ENCODE assay signal across 19 mouse cellular contexts in genomic region chr4:85273452-85273851, GRCm38 (mm10).
A peak's percentile ranks its signal among the peaks of the same experiment; 100 is the strongest.
DNase-seq lines count a peak whose midpoint lies in the region; ATAC-seq and TF ChIP-seq lines count a peak whose summit lies in the region.
"Had no signal": no experiment of that assay in that cellular context is flagged by ENCODE, and none has a peak within 500 bp of the region (broad histone marks: within the 10 kb centered on the region; RNA-seq: fewer than 3 reads in every experiment).

No protein-coding gene starts in this region.

- no peak overlapping the region for H3K4me3 ChIP-seq in hindbrain, postnatal 0 days (ENCODE audit: low read length)
- H3K4me3 ChIP-seq in hindbrain, embryonic 11.5 days (ENCODE audit: low read depth, low read length), result no peak overlapping the region
- no peak overlapping the region for H3K4me3 ChIP-seq in lung, embryonic 14.5 days (ENCODE audit: low read depth, low read length)
- no peak overlapping the region for H3K4me3 ChIP-seq in stomach, postnatal 0 days (ENCODE audit: low read depth, low read length)
- H3K4me3 ChIP-seq: embryonic facial prominence, embryonic 15.5 days; hindbrain, embryonic 15.5 days; limb, embryonic 12.5 days; liver, embryonic 12.5 days; lung, embryonic 15.5 days; midbrain, embryonic 12.5 days had no signal

- no peaks in the 10 kb centered on the region for H3K27me3 ChIP-seq in hindbrain, postnatal 0 days (ENCODE audit: insufficient read depth, low read length)
- H3K27me3 ChIP-seq in hindbrain, embryonic 11.5 days (ENCODE audit: control insufficient read depth, insufficient read depth, low read length), result no peaks in the 10 kb centered on the region
- H3K27me3 ChIP-seq in lung, embryonic 14.5 days (ENCODE audit: insufficient read depth, low read length), result no peaks in the 10 kb centered on the region
- H3K27me3 ChIP-seq in stomach, postnatal 0 days (ENCODE audit: control insufficient read depth, insufficient read depth, low read length), result no peaks in the 10 kb centered on the region
- H3K27me3 ChIP-seq: embryonic facial prominence, embryonic 15.5 days; hindbrain, embryonic 15.5 days; limb, embryonic 12.5 days; liver, embryonic 12.5 days; lung, embryonic 15.5 days; midbrain, embryonic 12.5 days had no signal

- no peak overlapping the region for H3K4me2 ChIP-seq in hindbrain, postnatal 0 days (ENCODE audit: low read depth, low read length)
- H3K4me2 ChIP-seq in hindbrain, embryonic 11.5 days (replicated peaks; ENCODE audit: low read depth, low read length), result no peak overlapping the region
- no peak overlapping the region for H3K4me2 ChIP-seq in lung, embryonic 14.5 days
- H3K4me2 ChIP-seq in stomach, postnatal 0 days (replicated peaks; ENCODE audit: low read depth), result no peak overlapping the region
- H3K4me2 ChIP-seq: embryonic facial prominence, embryonic 15.5 days; heart, embryonic 11.5 days; hindbrain, embryonic 15.5 days; limb, embryonic 12.5 days; liver, embryonic 12.5 days; lung, embryonic 15.5 days; midbrain, embryonic 12.5 days had no signal

- H3K36me3 ChIP-seq in hindbrain, postnatal 0 days (ENCODE audit: insufficient read depth, low read length), result no peaks in the 10 kb centered on the region
- no peaks in the 10 kb centered on the region for H3K36me3 ChIP-seq in hindbrain, embryonic 11.5 days (ENCODE audit: control insufficient read depth, insufficient read depth, low read length)
- H3K36me3 ChIP-seq in lung, embryonic 14.5 days (ENCODE audit: insufficient read depth), result no peaks in the 10 kb centered on the region
- no peaks in the 10 kb centered on the region for H3K36me3 ChIP-seq in stomach, postnatal 0 days (ENCODE audit: control insufficient read depth, insufficient read depth, low read length)
- H3K36me3 ChIP-seq: embryonic facial prominence, embryonic 15.5 days; G1E; hindbrain, embryonic 15.5 days; limb, embryonic 12.5 days; liver, embryonic 12.5 days; lung, embryonic 15.5 days; midbrain, embryonic 12.5 days had no signal

- WGBS in hindbrain, postnatal 0 days, result 44% methylated on average over 3 of the region's 3 CpGs
- 80% methylated on average over 3 of the region's 3 CpGs for WGBS in hindbrain, embryonic 11.5 days
- WGBS in lung, embryonic 14.5 days, result 75% methylated on average over 3 of the region's 3 CpGs
- whole genome bisulfite sequencing in stomach, postnatal 0 days, result 75% methylated on average over 3 of the region's 3 CpGs

- peak; percentile 21 to 40 for DNase-seq in adrenal gland, postnatal 36 days
- no peak for DNase-seq in adrenal gland, adult 18-20 months (ENCODE audit: low spot score in 2 of 2)
- DNase-seq in hindbrain, postnatal 0 days (ENCODE audit: low spot score), result peak; percentile 31
- DNase-seq in hindbrain, embryonic 11.5 days (ENCODE audit: low spot score), result no peak
- no peak for DNase-seq in lung, embryonic 14.5 days
- no peak for DNase-seq in lung, postnatal 36 days
- no peak for DNase-seq in stomach, postnatal 0 days (ENCODE audit: low spot score)
- DNase-seq: heart, postnatal 10 days; kidney, adult 18-20 months; kidney, postnatal 10 days; thymus, postnatal 36 days had no signal

- no peak for TF ChIP-seq EP300 in stomach, postnatal 0 days (optimal IDR thresholded peaks at IDR 0.05)

- peak; percentile 74; the same call in 1 of the 2 replicates for ATAC-seq in hindbrain, postnatal 0 days
- ATAC-seq in hindbrain, embryonic 11.5 days (ENCODE audit: low FRiP score), result no peak
- ATAC-seq in lung, embryonic 14.5 days (ENCODE audit: insufficient read depth), result no peak
- ATAC-seq in stomach, postnatal 0 days (ENCODE audit: low FRiP score, low TSS enrichment), result no peak
- ATAC-seq: liver, embryonic 12.5 days had no signal

- no peaks in the 10 kb centered on the region; the same call in none of the 2 replicates for H3K4me1 ChIP-seq in hindbrain, postnatal 0 days (ENCODE audit: insufficient read depth, low read length)
- H3K4me1 ChIP-seq in hindbrain, embryonic 11.5 days (replicated peaks; ENCODE audit: control insufficient read depth, insufficient read depth, low read length), result no peaks in the 10 kb centered on the region
- H3K4me1 ChIP-seq in lung, embryonic 14.5 days (ENCODE audit: insufficient read depth), result no peaks in the 10 kb centered on the region
- no peaks in the 10 kb centered on the region for H3K4me1 ChIP-seq in stomach, postnatal 0 days (replicated peaks; ENCODE audit: control insufficient read depth, insufficient read depth)
- H3K4me1 ChIP-seq: embryonic facial prominence, embryonic 15.5 days; limb, embryonic 12.5 days; liver, embryonic 12.5 days; lung, embryonic 15.5 days had no signal

- H3K9ac ChIP-seq in hindbrain, postnatal 0 days (replicated peaks; ENCODE audit: low read length), result no peak overlapping the region
- no peak overlapping the region for H3K9ac ChIP-seq in hindbrain, embryonic 11.5 days (ENCODE audit: low read depth, low read length)
- H3K9ac ChIP-seq in lung, embryonic 14.5 days, result no peak overlapping the region
- H3K9ac ChIP-seq in stomach, postnatal 0 days (ENCODE audit: low read length), result no peak overlapping the region
- H3K9ac ChIP-seq: embryonic facial prominence, embryonic 15.5 days; hindbrain, embryonic 15.5 days; limb, embryonic 12.5 days; liver, embryonic 12.5 days; lung, embryonic 15.5 days; midbrain, embryonic 12.5 days had no signal

- H3K27ac ChIP-seq in hindbrain, postnatal 0 days, result 0 out of 2 replicates have a peak overlapping the region, but pooled peaks have one; percentile 42
- no peak overlapping the region for H3K27ac ChIP-seq in hindbrain, embryonic 11.5 days (ENCODE audit: low read depth, low read length)
- no peak overlapping the region for H3K27ac ChIP-seq in lung, embryonic 14.5 days (ENCODE audit: low read depth)
- no peak overlapping the region for H3K27ac ChIP-seq in stomach, postnatal 0 days (replicated peaks)
- H3K27ac ChIP-seq: embryonic facial prominence, embryonic 15.5 days; hindbrain, embryonic 15.5 days; limb, embryonic 12.5 days; liver, embryonic 12.5 days; lung, embryonic 15.5 days; midbrain, embryonic 12.5 days had no signal

- H3K9me3 ChIP-seq in hindbrain, postnatal 0 days (ENCODE audit: low read length), result no peaks in the 10 kb centered on the region
- no peaks in the 10 kb centered on the region for H3K9me3 ChIP-seq in hindbrain, embryonic 11.5 days (ENCODE audit: control insufficient read depth, low read length)
- H3K9me3 ChIP-seq in lung, embryonic 14.5 days (ENCODE audit: low read depth, low read length), result no peaks in the 10 kb centered on the region
- no peaks in the 10 kb centered on the region for H3K9me3 ChIP-seq in stomach, postnatal 0 days (ENCODE audit: control insufficient read depth, low read length)
- H3K9me3 ChIP-seq: embryonic facial prominence, embryonic 15.5 days; hindbrain, embryonic 15.5 days; limb, embryonic 12.5 days; liver, embryonic 12.5 days; lung, embryonic 15.5 days; midbrain, embryonic 12.5 days had no signal

- peak; percentile 65 for TF ChIP-seq CTCF in hindbrain, postnatal 0 days (IDR thresholded peaks at IDR 0.05; ENCODE audit: low read depth)
- 0 out of 2 replicates have a peak, but pooled peaks have one; percentile 9 for TF ChIP-seq CTCF in lung, embryonic 14.5 days (IDR thresholded peaks at IDR 0.05; ENCODE audit: low read depth)
- TF ChIP-seq CTCF in stomach, postnatal 0 days (IDR thresholded peaks at IDR 0.05; ENCODE audit: low read depth), result peak; percentile 43

Comparison
In these comparisons a context has a peak if more than half of its experiments do, and no peak if none do; other contexts are left out.
1. DNase-seq: peak in adrenal gland, postnatal 36 days (2 of 2) and hindbrain, postnatal 0 days (single experiment); none in adrenal gland, adult 18-20 months (0 of 2), hindbrain, embryonic 11.5 days (single experiment), lung, embryonic 14.5 days (single experiment), lung, postnatal 36 days (single experiment) and stomach, postnatal 0 days (single experiment).
2. CTCF ChIP-seq: peak in every context shown above with its lines; median percentile 65 in hindbrain, postnatal 0 days; 43 in stomach, postnatal 0 days; 9 in lung, embryonic 14.5 days.